In genomic region chr11:77825853-77826252, GRCm38 (mm10) we compare ENCODE assay signal across 8 mouse cellular contexts. TPM values are rescaled to one million over a fixed set of nuclear protein-coding genes. Genes with fewer than 3 reads are reported as not detected.
A peak's percentile ranks its signal among the peaks of the same experiment; 100 is the strongest.
DNase-seq lines count a peak whose midpoint lies in the region; ATAC-seq and TF ChIP-seq lines count a peak whose summit lies in the region.

No protein-coding gene starts in this region.

- H3K4me2 ChIP-seq in liver, embryonic 14.5 days (ENCODE audit: low read depth) = no peak overlapping the region

- H3K27ac ChIP-seq in liver, embryonic 14.5 days = no peak overlapping the region

- peak; percentile 81 for TF ChIP-seq CTCF in liver, embryonic 14.5 days (IDR thresholded peaks at IDR 0.05; ENCODE audit: low read depth)

- no peaks in the 10 kb centered on the region for H3K4me1 ChIP-seq in liver, embryonic 14.5 days (replicated peaks; ENCODE audit: control insufficient read depth in 2 of 2, insufficient read depth in 2 of 2, low read length in 1 of 2)

- H3K27me3 ChIP-seq in liver, embryonic 14.5 days (ENCODE audit: control insufficient read depth, insufficient read depth, low read length) = no peaks in the 10 kb centered on the region

- peak; percentile 61 for DNase-seq in A20 (ENCODE audit: low read depth, low spot score)
- DNase-seq in T-cell, adult 2 months (ENCODE audit: low spot score) = peak; percentile 37
- DNase-seq in cerebellum, postnatal 25 days = peak; percentile 83 to 89
- peak; percentile 44 for DNase-seq in gastrocnemius, postnatal 25 days
- peak; percentile 77 for DNase-seq in kidney, postnatal 10 days
- DNase-seq in liver, embryonic 14.5 days (ENCODE audit: low read depth in 3 of 3, low spot score in 3 of 3) = peak; percentile 17 to 35 (median 19)
- DNase-seq in ovary, postnatal 14 days (ENCODE audit: low spot score) = peak; percentile 56
- DNase-seq in thymus, postnatal 36 days = peak; percentile 68 to 71

- WGBS in liver, embryonic 14.5 days (ENCODE audit: insufficient replicate concordance) = 16% methylated on average over 5 of the region's 5 CpGs

- H3K36me3 ChIP-seq in liver, embryonic 14.5 days (replicated peaks; ENCODE audit: control insufficient read depth, insufficient read depth, low read depth) = peaks cover 19% of the 10 kb centered on the region

- H3K9me3 ChIP-seq in liver, embryonic 14.5 days (ENCODE audit: control insufficient read depth, low read length) = no peaks in the 10 kb centered on the region

- TF ChIP-seq EP300 in liver, embryonic 14.5 days (IDR thresholded peaks at IDR 0.05; ENCODE audit: low read depth) = no peak

- ATAC-seq in liver, embryonic 14.5 days (ENCODE audit: insufficient read depth) = no peak

- H3K9ac ChIP-seq in liver, embryonic 14.5 days (replicated peaks) = no peak overlapping the region

- H3K4me3 ChIP-seq in liver, embryonic 14.5 days (ENCODE audit: insufficient read depth in 1 of 2, low read depth in 2 of 2, low read length in 2 of 2) = no peak overlapping the region

RNA-seq across cellular contexts. Expression of gene Gm10277, which starts 38.3 kb away (rescaled TPM):
- not detected for total RNA-seq in gastrocnemius, postnatal 25 days (2021)
- polyA plus RNA-seq in liver, embryonic 14.5 days (2012; rRNA removed) = not detected in 2 replicates
- polyA plus RNA-seq in liver, embryonic 14.5 days (2014; fragmentation: Nextera tagmentation; extraction: Ambion mirVana) = 0.11 and 0.18 TPM in 2 replicates

Comparison
In these comparisons a context has a peak if more than half of its experiments do, and no peak if none do; other contexts are left out.
1. DNase-seq: peak in every context shown above with its lines; median percentile 86 in cerebellum, postnatal 25 days; 77 in kidney, postnatal 10 days; 70 in thymus, postnatal 36 days; 61 in A20; 56 in ovary, postnatal 14 days; 44 in gastrocnemius, postnatal 25 days; 37 in T-cell, adult 2 months; 19 in liver, embryonic 14.5 days.